Mouse (Mus musculus) CD4-positive helper T cell, adult 2 months (primary cell): ENCODE data around the gene Abcc3.

Experiments used
- DNase-seq: peaks from one replicate; pipeline ENCODE4 v3.0.0-alpha.2; 2012; ENCODE audit warnings: low read depth, missing footprints, low spot score

The Abcc3 gene

GRCm38 (mm10) chr11:94351094-94351493 is 41.7 kb downstream of the Abcc3 start:
- DNase-seq: no peak

GRCm38 (mm10) chr11:94350337-94350736 is 42.5 kb downstream of the Abcc3 start:
- DNase-seq: no peak

- no peak for DNase-seq
Observed at GRCm38 (mm10) chr11:94349839-94350238, 43.0 kb downstream of the Abcc3 start.

- DNase-seq: no peak
Observed at GRCm38 (mm10) chr11:94347063-94347575, 45.7 kb downstream of the Abcc3 start.

GRCm38 (mm10) chr11:94346611-94347010 is 46.2 kb downstream of the Abcc3 start:
- no peak for DNase-seq

- no peak for DNase-seq
Observed at GRCm38 (mm10) chr11:94345926-94346325, 46.9 kb downstream of the Abcc3 start.

- DNase-seq: no peak
Observed at GRCm38 (mm10) chr11:94344470-94344869, 48.3 kb downstream of the Abcc3 start.

- DNase-seq: no peak
Observed at GRCm38 (mm10) chr11:94343955-94344358, 48.8 kb downstream of the Abcc3 start.

- no peak for DNase-seq
Observed at GRCm38 (mm10) chr11:94342114-94342905, 50.5 kb downstream of the Abcc3 start.

GRCm38 (mm10) chr11:94340948-94341933 is 51.6 kb downstream of the Abcc3 start:
- no peak for DNase-seq

- peak; percentile 67 for DNase-seq
Observed at GRCm38 (mm10) chr11:94339732-94340585, 52.8 kb downstream of the Abcc3 start.

- DNase-seq: no peak
Observed at GRCm38 (mm10) chr11:94338347-94338746, 54.5 kb downstream of the Abcc3 start.

- no peak for DNase-seq
Observed at GRCm38 (mm10) chr11:94336551-94336950, 56.2 kb downstream of the Abcc3 start.

- no peak for DNase-seq
Observed at GRCm38 (mm10) chr11:94334386-94334968, 58.3 kb downstream of the Abcc3 start.

GRCm38 (mm10) chr11:94332726-94333125 is 60.1 kb downstream of the Abcc3 start:
- DNase-seq: no peak

- no peak for DNase-seq
Observed at GRCm38 (mm10) chr11:94330211-94330610, 62.6 kb downstream of the Abcc3 start.

- peak; percentile 37 for DNase-seq
Observed at GRCm38 (mm10) chr11:94329270-94329891, 63.4 kb downstream of the Abcc3 start.

- DNase-seq: no peak
Observed at GRCm38 (mm10) chr11:94328644-94329025, 64.2 kb downstream of the Abcc3 start.

- peak; percentile 89 for DNase-seq
Observed at GRCm38 (mm10) chr11:94327693-94328643, 64.8 kb downstream of the Abcc3 start, which contains the start of gene Ankrd40. Gene Ankrd40, plus strand, starts transcription at chr11:94328001.
